In the genomic region with DNA sequence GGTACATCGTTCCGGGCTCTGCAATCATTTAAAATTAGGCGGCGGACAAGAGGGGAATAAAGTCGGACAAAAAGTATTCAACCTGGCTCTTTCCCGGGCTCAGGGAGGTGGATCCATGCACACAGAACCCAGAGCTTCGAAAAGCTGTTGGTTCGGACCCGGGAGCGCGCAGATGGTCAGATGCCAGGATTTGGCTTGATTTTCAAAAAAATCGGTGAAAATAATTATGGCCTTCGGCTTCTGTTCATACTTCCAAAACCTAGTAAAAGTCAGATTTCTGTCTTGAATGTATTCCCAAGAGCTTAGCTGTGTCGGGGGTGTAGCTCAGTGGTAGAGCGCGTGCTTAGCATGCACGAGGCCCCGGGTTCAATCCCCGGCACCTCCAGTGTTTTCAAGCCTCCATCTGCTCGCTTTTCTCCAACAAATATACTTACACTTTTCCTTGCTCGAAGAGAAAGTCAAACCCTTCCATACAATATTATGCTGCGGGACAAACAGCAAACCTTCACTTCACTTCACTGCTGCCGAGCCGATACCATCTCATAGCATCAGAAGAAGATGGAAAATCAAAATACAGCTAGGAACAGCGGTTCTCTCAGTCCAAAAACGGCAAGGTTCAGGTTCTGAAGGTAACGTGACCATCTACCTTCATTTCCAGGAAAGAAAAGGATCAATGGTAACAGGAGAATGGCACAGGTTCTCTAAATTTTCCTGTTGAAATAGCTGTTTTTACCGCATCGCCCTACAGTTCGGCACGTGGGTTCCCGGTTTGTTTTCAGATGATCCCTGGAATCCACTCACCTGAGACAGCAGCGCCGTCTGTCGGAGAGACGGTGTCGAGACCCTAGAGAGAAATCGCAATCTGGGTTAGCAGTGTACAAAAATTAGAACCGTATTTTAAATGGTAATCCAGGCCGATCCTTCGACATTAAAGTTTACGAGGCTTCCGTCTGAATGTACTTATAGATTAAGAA, we compare ENCODE assay signal across 8 mouse cellular contexts. TPM values are rescaled to one million over a fixed set of nuclear protein-coding genes. Genes with fewer than 3 reads are reported as not detected.
DNase-seq lines count a peak whose midpoint lies in the region; ATAC-seq and TF ChIP-seq lines count a peak whose summit lies in the region.

No protein-coding gene starts in this region.

- intact Hi-C loops in heart, postnatal 25 days (cut with DNase I) = loop anchor here (1.0 to 5.0 kb wide), 4 partner anchors 34 to 93 kb away; no protein-coding TSS in a partner anchor

- TF ChIP-seq CTCF in testis, adult 2 months (IDR thresholded peaks at IDR 0.05; ENCODE audit: control insufficient read depth, insufficient read depth, insufficient replicate concordance, low read depth, low read length) = peak; percentile 38; the same call in 1 of the 2 replicates

- no peak for TF ChIP-seq POLR2A in testis, adult 2 months (IDR thresholded peaks at IDR 0.05; ENCODE audit: control insufficient read depth, low read depth, low read length)

- peak overlapping the region; percentile 68 to 77 for H3K4me3 ChIP-seq in ES-E14 (ENCODE audit: insufficient read depth in 1 of 2, low read depth in 1 of 2, low read length in 2 of 2, poor library complexity in 1 of 2, severe bottlenecking in 1 of 2)
- peak overlapping the region; percentile 53 for H3K4me3 ChIP-seq in forebrain, embryonic 15.5 days
- peak overlapping the region; percentile 53 for H3K4me3 ChIP-seq in neural tube, embryonic 14.5 days (ENCODE audit: low read depth, low read length)
- H3K4me3 ChIP-seq in testis, adult 2 months (ENCODE audit: control insufficient read depth, low read depth, low read length) = peak overlapping the region; percentile 76

- no peaks in the 10 kb centered on the region for H3K9me3 ChIP-seq in ES-E14 (ENCODE audit: control insufficient read depth, insufficient read depth, low read depth, low read length)
- H3K9me3 ChIP-seq in forebrain, embryonic 15.5 days = no peaks in the 10 kb centered on the region
- no peaks in the 10 kb centered on the region for H3K9me3 ChIP-seq in neural tube, embryonic 14.5 days (ENCODE audit: control insufficient read depth, low read length)

- DNase-seq in ES-E14 (ENCODE audit: low read depth, low spot score) = no peak
- peak; percentile 81 for DNase-seq in cerebellum, adult 11-12 months
- peak; percentile 40 for DNase-seq in heart, postnatal 25 days (ENCODE audit: low spot score)
- peak; percentile 89 to 97 for DNase-seq in layer of hippocampus, adult 18-20 months (ENCODE audit: low spot score in 2 of 2)
- DNase-seq in lung, adult 18-20 months = peak; percentile 76 to 79

- in situ Hi-C loops in ES-E14 (cut with MboI; ENCODE audit: low sequenced_read_pairs in 2 of 2, unreplicated experiment in 2 of 2) = loop anchor here in 1 of 2 experiments (10.0 kb wide), 1 partner anchor 69 kb away; no protein-coding TSS in a partner anchor

- H3K9ac ChIP-seq in ES-E14 (ENCODE audit: insufficient read depth, low read depth, low read length, poor library complexity, severe bottlenecking) = peak overlapping the region; percentile 75
- H3K9ac ChIP-seq in forebrain, embryonic 15.5 days (replicated peaks) = peak overlapping the region; percentile 45
- peak overlapping the region; percentile 44; the same call in 1 of the 2 replicates for H3K9ac ChIP-seq in neural tube, embryonic 14.5 days (replicated peaks; ENCODE audit: low read depth, low read length)

- H3K4me2 ChIP-seq in forebrain, embryonic 15.5 days (replicated peaks) = peak overlapping the region; percentile 64
- H3K4me2 ChIP-seq in neural tube, embryonic 14.5 days (ENCODE audit: low read depth, low read length) = peak overlapping the region; percentile 65

- no peaks in the 10 kb centered on the region for H3K4me1 ChIP-seq in ES-E14 (ENCODE audit: control insufficient read depth in 2 of 2, insufficient read depth in 2 of 2, low read length in 2 of 2, poor library complexity in 1 of 2)
- peaks cover 6% of the 10 kb centered on the region for H3K4me1 ChIP-seq in forebrain, embryonic 15.5 days
- no peaks in the 10 kb centered on the region for H3K4me1 ChIP-seq in neural tube, embryonic 14.5 days (ENCODE audit: control insufficient read depth, insufficient read depth, low read length)
- no peaks in the 10 kb centered on the region; the same call in 1 of the 2 replicates for H3K4me1 ChIP-seq in testis, adult 2 months (ENCODE audit: control insufficient read depth, insufficient read depth, low read length)

- no peaks in the 10 kb centered on the region for H3K36me3 ChIP-seq in ES-E14 (ENCODE audit: control insufficient read depth, insufficient read depth, low read length, poor library complexity, severe bottlenecking)
- no peaks in the 10 kb centered on the region for H3K36me3 ChIP-seq in forebrain, embryonic 15.5 days
- H3K36me3 ChIP-seq in neural tube, embryonic 14.5 days (ENCODE audit: control insufficient read depth, insufficient read depth, low read length) = no peaks in the 10 kb centered on the region
- no peaks in the 10 kb centered on the region for H3K36me3 ChIP-seq in testis, adult 2 months (ENCODE audit: control insufficient read depth, insufficient read depth, low read length)

- under 1% methylated on average over 43 of the region's 43 CpGs for WGBS in forebrain, embryonic 15.5 days
- WGBS in neural tube, embryonic 14.5 days = under 1% methylated on average over 43 of the region's 43 CpGs

- H3K27ac ChIP-seq in ES-E14 (ENCODE audit: insufficient read depth, low read depth, low read length, poor library complexity, severe bottlenecking) = no peak overlapping the region; the same call in 1 of the 2 replicates
- H3K27ac ChIP-seq in forebrain, embryonic 15.5 days (replicated peaks) = peak overlapping the region; percentile 68
- H3K27ac ChIP-seq in neural tube, embryonic 14.5 days (ENCODE audit: low read depth, low read length) = no peak overlapping the region
- no peak overlapping the region for H3K27ac ChIP-seq in testis, adult 2 months (ENCODE audit: control insufficient read depth, insufficient read depth, low read depth, low read length)

- no peaks in the 10 kb centered on the region for H3K27me3 ChIP-seq in forebrain, embryonic 15.5 days
- no peaks in the 10 kb centered on the region for H3K27me3 ChIP-seq in neural tube, embryonic 14.5 days (ENCODE audit: control insufficient read depth, insufficient read depth, low read length)
- H3K27me3 ChIP-seq in testis, adult 2 months (ENCODE audit: control insufficient read depth, insufficient read depth, low read length) = no peaks in the 10 kb centered on the region

- ATAC-seq in forebrain, embryonic 15.5 days (replicated peaks) = peak; percentile 98
- peak; percentile 95 for ATAC-seq in neural tube, embryonic 14.5 days (ENCODE audit: low read depth)

TF ChIP-seq in ES-E14, 5 proteins besides CTCF, POLR2A, EP300 and RAD21:
- TF ChIP-seq CHD2 (IDR thresholded peaks at IDR 0.05; ENCODE audit: low read depth, low read length) (no peak), MAFK (IDR thresholded peaks at IDR 0.05; ENCODE audit: insufficient read depth, low read depth, low read length) (peak; percentile 87)

RNA-seq across cellular contexts. Expression of a gene that starts 54.8 kb away (rescaled TPM):
- 115 and 128 TPM in 2 replicates for total RNA-seq in ES-E14 (2012; rRNA removed)
- 98.8 and 101 TPM in 2 replicates for polyA plus RNA-seq in forebrain, embryonic 15.5 days (2015; fragmentation: Nextera tagmentation; extraction: Ambion mirVana)
- total RNA-seq in heart, postnatal 25 days (2021) = 10 to 100 TPM; 18.8 to 19.0 TPM
- 10 to 100 TPM; 42.0 to 45.1 TPM for total RNA-seq in layer of hippocampus, adult 18-20 months (2021)
- 68.2 and 87.9 TPM in 2 replicates for polyA plus RNA-seq in neural tube, embryonic 14.5 days (2014; fragmentation: Nextera tagmentation; extraction: Ambion mirVana)
- 142 and 149 TPM in 2 replicates for polyA plus RNA-seq in testis, adult 2 months (2012; rRNA removed)

RNA-seq across cellular contexts. Expression of a gene that starts 58.5 kb away (rescaled TPM):
- total RNA-seq in ES-E14 (2012; rRNA removed) = not detected in 2 replicates
- polyA plus RNA-seq in forebrain, embryonic 15.5 days (2015; fragmentation: Nextera tagmentation; extraction: Ambion mirVana) = not detected in 2 replicates
- total RNA-seq in heart, postnatal 25 days (2021) = not detected
- total RNA-seq in layer of hippocampus, adult 18-20 months (2021) = not detected
- not detected in 2 replicates for polyA plus RNA-seq in neural tube, embryonic 14.5 days (2014; fragmentation: Nextera tagmentation; extraction: Ambion mirVana)
- polyA plus RNA-seq in testis, adult 2 months (2012; rRNA removed) = 0.63 TPM in 1 of 2 replicates, not detected in the other
